Mouse (Mus musculus) embryonic fibroblast, embryonic 13.5 days (primary cell): ENCODE data around the gene Chn2.

Source experiments
- CTCF ChIP-seq: IDR thresholded peaks from 2 replicates; pipeline ENCODE4 v1.5.1; 2011; ENCODE audit warnings: mild to moderate bottlenecking, control low read depth, low read length, moderate library complexity, borderline replicate concordance; ENCODE audit not compliant: insufficient read depth
- POLR2A ChIP-seq: IDR thresholded peaks from 2 replicates; pipeline ENCODE4 v1.6.1; 2011; ENCODE audit warnings: low read depth, mild to moderate bottlenecking, control low read depth, low read length, moderate library complexity

- no peak for TF ChIP-seq CTCF
- no peak for TF ChIP-seq POLR2A
Observed at GRCm38 (mm10) chr6:54048768-54049167, 9.4 kb downstream of the Chn2 start.
